Mouse (Mus musculus): Measurements from ENCODE around the gene Jam3. TPM values are rescaled to one million over a fixed set of nuclear protein-coding genes. Genes with fewer than 3 reads are reported as not detected.
A peak's percentile ranks its signal among the peaks of the same experiment; 100 is the strongest.

Gene Jam3
- polyA plus RNA-seq, 1 experiment from 2014 or later, result 81.5 TPM

DNA sequence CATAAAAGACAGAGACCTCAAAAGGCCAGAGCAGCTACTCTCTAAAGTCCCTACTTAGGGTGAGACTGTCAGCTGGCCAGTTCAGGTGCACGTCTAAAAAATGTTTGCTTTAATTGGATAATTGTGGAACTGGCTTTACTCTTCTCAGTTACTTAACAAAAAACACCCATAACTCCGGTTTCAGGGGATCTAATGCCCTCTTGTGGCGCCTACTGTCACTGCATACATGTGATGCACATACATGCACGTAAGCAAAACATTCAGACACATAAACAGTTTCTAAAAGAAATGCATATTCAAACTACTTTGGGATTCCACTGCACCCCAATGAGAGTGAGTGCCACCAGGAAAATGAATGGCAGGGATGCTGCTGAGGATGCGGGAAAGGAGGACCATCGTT, 28.7 kb downstream of the Jam3 start:
- Histone ChIP-seq H3K9me3 (ENCODE audit: low read length) (no peaks in the 10 kb centered on the region), H3K4me2 (replicated peaks; ENCODE audit: low read depth, low read length) (no peak overlapping the region), H3K9ac (replicated peaks; ENCODE audit: low read length) (no peak overlapping the region), H3K27ac (ENCODE audit: low read length) (no peak overlapping the region), H3K27me3 (ENCODE audit: insufficient read depth, low read length) (no peaks in the 10 kb centered on the region), H3K4me3 (ENCODE audit: low read length) (no peak overlapping the region), H3K36me3 (ENCODE audit: insufficient read depth, low read length) (no peaks in the 10 kb centered on the region), H3K4me1 (ENCODE audit: insufficient read depth, low read length) (peaks cover 8% of the 10 kb centered on the region; the same call in 1 of the 2 replicates)
- ATAC-seq (ENCODE audit: low FRiP score, low TSS enrichment), result no peak
- WGBS, result 91% methylated on average over 6 of the region's 6 CpGs

DNA sequence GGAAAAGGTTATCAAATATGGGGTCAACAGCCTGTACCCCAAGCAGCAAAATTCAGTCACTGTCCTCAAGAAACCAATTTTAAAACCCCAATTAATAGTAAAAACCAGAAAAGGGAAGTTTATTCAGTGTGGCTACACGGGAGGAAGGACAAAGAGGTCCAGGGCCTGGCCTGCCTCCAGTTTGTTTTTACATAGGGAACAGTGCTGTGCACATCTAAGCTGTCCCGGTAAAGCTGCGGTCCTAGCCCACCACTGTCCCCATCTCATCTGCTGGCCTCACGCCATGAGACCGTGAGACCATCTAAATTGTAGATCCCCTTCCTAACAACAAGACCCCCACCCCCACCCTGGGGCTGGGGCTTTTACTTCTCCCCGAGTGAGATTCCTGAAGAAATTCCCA, 29.8 kb downstream of the Jam3 start:
- no peak overlapping the region for H3K27ac ChIP-seq (ENCODE audit: low read length)
- no peaks in the 10 kb centered on the region for H3K9me3 ChIP-seq (ENCODE audit: low read length)
- ATAC-seq (ENCODE audit: low FRiP score, low TSS enrichment), result no peak
- H3K9ac ChIP-seq (replicated peaks; ENCODE audit: low read length), result no peak overlapping the region
- no peak overlapping the region for H3K4me2 ChIP-seq (replicated peaks; ENCODE audit: low read depth, low read length)
- WGBS, result 62% methylated on average over 6 of the region's 6 CpGs
- H3K4me3 ChIP-seq (ENCODE audit: low read length), result no peak overlapping the region
- no peaks in the 10 kb centered on the region for H3K36me3 ChIP-seq (ENCODE audit: insufficient read depth, low read length)
- H3K4me1 ChIP-seq (ENCODE audit: insufficient read depth, low read length), result peaks cover 8% of the 10 kb centered on the region; the same call in 1 of the 2 replicates
- no peaks in the 10 kb centered on the region for H3K27me3 ChIP-seq (ENCODE audit: insufficient read depth, low read length)

DNA sequence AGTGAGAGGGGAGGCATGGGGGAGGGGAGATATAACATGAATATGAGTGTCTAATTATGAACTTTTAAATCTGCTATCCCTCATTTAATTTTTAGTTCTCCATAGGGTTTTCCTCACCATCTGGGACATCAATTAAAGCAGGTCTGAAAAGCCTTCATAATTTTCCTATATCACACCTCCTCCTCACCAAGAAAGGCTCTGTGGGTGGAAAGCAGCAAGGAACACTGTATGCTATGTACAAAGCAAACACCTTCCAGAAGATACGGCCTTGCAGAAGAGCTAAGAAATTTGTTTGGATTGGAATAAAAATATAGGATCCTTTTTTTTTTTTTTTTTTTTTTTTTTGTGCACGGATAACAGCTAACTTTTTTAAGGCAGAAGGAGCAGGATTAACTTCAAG, 31.3 kb downstream of the Jam3 start:
- H3K27me3 ChIP-seq (ENCODE audit: insufficient read depth, low read length), result no peaks in the 10 kb centered on the region
- peaks cover 8% of the 10 kb centered on the region; the same call in 1 of the 2 replicates for H3K4me1 ChIP-seq (ENCODE audit: insufficient read depth, low read length)
- no peak overlapping the region for H3K4me3 ChIP-seq (ENCODE audit: low read length)
- H3K4me2 ChIP-seq (replicated peaks; ENCODE audit: low read depth, low read length), result no peak overlapping the region
- no peak overlapping the region for H3K9ac ChIP-seq (replicated peaks; ENCODE audit: low read length)
- H3K27ac ChIP-seq (ENCODE audit: low read length), result no peak overlapping the region
- WGBS, result 72% methylated on average over 2 of the region's 2 CpGs
- no peaks in the 10 kb centered on the region for H3K36me3 ChIP-seq (ENCODE audit: insufficient read depth, low read length)
- no peaks in the 10 kb centered on the region for H3K9me3 ChIP-seq (ENCODE audit: low read length)
- no peak for ATAC-seq (ENCODE audit: low FRiP score, low TSS enrichment)

GRCm38 (mm10) chr9:27122963-27123362, 32.3 kb downstream of the Jam3 start:
- Histone ChIP-seq H3K27me3 (ENCODE audit: insufficient read depth, low read length) (no peaks in the 10 kb centered on the region), H3K27ac (ENCODE audit: low read length) (no peak overlapping the region), H3K9ac (replicated peaks; ENCODE audit: low read length) (no peak overlapping the region), H3K4me1 (ENCODE audit: insufficient read depth, low read length) (0 out of 2 replicates have a peak, but pooled peaks cover under 1% of the 10 kb centered on the region), H3K9me3 (ENCODE audit: low read length) (no peaks in the 10 kb centered on the region), H3K36me3 (ENCODE audit: insufficient read depth, low read length) (no peaks in the 10 kb centered on the region), H3K4me2 (replicated peaks; ENCODE audit: low read depth, low read length) (no peak overlapping the region), H3K4me3 (ENCODE audit: low read length) (no peak overlapping the region)
- 83% methylated on average over 4 of the region's 4 CpGs for WGBS
- ATAC-seq (ENCODE audit: low FRiP score, low TSS enrichment), result no peak

DNA sequence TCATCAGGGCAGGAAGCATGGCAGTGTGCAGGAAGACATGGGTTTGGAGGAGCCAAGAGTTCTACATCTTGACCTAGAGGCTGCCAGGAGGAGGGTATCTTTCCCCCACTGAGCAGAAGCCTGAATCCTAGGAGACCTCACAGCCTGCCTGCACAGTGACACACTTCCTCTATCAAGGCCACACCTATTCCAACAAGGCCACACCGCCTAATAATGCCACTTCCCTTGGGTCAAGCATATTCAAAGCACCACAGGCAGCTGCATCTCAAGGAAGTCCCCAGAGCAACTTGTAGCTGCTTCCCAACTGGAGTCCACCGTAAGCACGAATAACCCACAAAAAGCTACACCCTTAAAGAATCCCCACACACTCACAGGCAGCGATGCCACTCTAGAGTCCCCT, 33.1 kb downstream of the Jam3 start:
- Histone ChIP-seq H3K4me3 (ENCODE audit: low read length) (no peak overlapping the region), H3K4me1 (ENCODE audit: insufficient read depth, low read length) (no peaks in the 10 kb centered on the region), H3K27ac (ENCODE audit: low read length) (no peak overlapping the region), H3K9me3 (ENCODE audit: low read length) (no peaks in the 10 kb centered on the region), H3K4me2 (replicated peaks; ENCODE audit: low read depth, low read length) (no peak overlapping the region), H3K27me3 (ENCODE audit: insufficient read depth, low read length) (no peaks in the 10 kb centered on the region), H3K36me3 (ENCODE audit: insufficient read depth, low read length) (no peaks in the 10 kb centered on the region), H3K9ac (replicated peaks; ENCODE audit: low read length) (no peak overlapping the region)
- no peak for ATAC-seq (ENCODE audit: low FRiP score, low TSS enrichment)
- WGBS, result 96% methylated on average over 4 of the region's 4 CpGs

- Histone ChIP-seq H3K9me3 (ENCODE audit: low read length) (no peaks in the 10 kb centered on the region), H3K4me3 (ENCODE audit: low read length) (no peak overlapping the region), H3K4me2 (replicated peaks; ENCODE audit: low read depth, low read length) (no peak overlapping the region), H3K27ac (ENCODE audit: low read length) (no peak overlapping the region), H3K36me3 (ENCODE audit: insufficient read depth, low read length) (no peaks in the 10 kb centered on the region), H3K4me1 (ENCODE audit: insufficient read depth, low read length) (no peaks in the 10 kb centered on the region), H3K27me3 (ENCODE audit: insufficient read depth, low read length) (no peaks in the 10 kb centered on the region), H3K9ac (replicated peaks; ENCODE audit: low read length) (no peak overlapping the region)
- no peak for ATAC-seq (ENCODE audit: low FRiP score, low TSS enrichment)
- 84% methylated on average over 9 of the region's 9 CpGs for WGBS
Measured at GRCm38 (mm10) chr9:27121254-27121653, 34.0 kb downstream of the Jam3 start.

DNA sequence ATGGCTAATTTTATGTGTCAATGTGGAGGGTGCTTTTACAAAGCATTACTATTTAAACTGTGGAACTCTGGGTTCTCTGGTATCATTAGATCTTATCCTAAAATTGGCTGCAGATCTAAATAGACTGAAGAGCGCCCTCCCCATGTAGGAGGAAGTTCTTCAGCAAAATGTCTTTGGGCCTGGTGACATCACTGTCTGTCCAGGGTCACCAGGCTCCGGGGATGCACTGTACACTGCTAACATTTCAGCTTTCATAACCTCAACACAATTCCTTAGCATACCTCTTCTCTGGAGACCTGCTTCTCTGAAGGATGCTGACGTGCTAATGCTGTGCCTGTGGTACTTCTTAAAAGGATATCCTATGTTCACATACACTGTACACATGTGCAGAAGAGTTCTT, 43.5 kb downstream of the Jam3 start:
- ATAC-seq (ENCODE audit: low FRiP score, low TSS enrichment), result no peak

DNA sequence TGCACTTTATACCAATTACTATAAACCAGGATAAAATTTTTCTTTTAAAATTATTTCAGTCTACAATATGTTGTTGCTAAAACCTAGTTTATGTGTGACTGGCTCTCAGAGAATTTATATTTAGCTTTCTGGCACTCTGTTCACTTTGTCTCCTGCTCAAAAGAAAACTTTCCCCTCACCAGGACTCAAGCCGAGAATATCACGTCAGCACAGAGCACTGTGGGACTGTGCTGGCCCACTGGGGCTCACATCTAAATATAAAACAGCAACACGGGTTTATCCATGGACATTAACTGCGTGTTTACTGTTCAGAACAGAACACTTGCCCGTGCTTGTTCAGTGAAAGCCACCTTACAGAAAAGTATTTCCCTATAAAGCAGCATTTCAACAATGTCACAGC, 44.5 kb downstream of the Jam3 start:
- no peak overlapping the region for H3K4me3 ChIP-seq (ENCODE audit: low read length)
- H3K9me3 ChIP-seq (ENCODE audit: low read length), result no peaks in the 10 kb centered on the region
- ATAC-seq (ENCODE audit: low FRiP score, low TSS enrichment), result no peak
- H3K36me3 ChIP-seq (ENCODE audit: insufficient read depth, low read length), result no peaks in the 10 kb centered on the region
- WGBS, result 59% methylated on average over 5 of the region's 5 CpGs
- H3K4me1 ChIP-seq (ENCODE audit: insufficient read depth, low read length), result peaks cover 6% of the 10 kb centered on the region; the same call in 1 of the 2 replicates
- H3K4me2 ChIP-seq (replicated peaks; ENCODE audit: low read depth, low read length), result no peak overlapping the region
- no peak overlapping the region for H3K9ac ChIP-seq (replicated peaks; ENCODE audit: low read length)
- peak overlapping the region; percentile 71; the same call in 1 of the 2 replicates for H3K27ac ChIP-seq (ENCODE audit: low read length)
- H3K27me3 ChIP-seq (ENCODE audit: insufficient read depth, low read length), result no peaks in the 10 kb centered on the region

More for the DNA sequence above, 43.5 kb downstream of the Jam3 start:
- Histone ChIP-seq H3K4me2 (replicated peaks; ENCODE audit: low read depth, low read length) (no peak overlapping the region), H3K4me3 (ENCODE audit: low read length) (no peak overlapping the region), H3K9ac (replicated peaks; ENCODE audit: low read length) (no peak overlapping the region), H3K27me3 (ENCODE audit: insufficient read depth, low read length) (no peaks in the 10 kb centered on the region), H3K36me3 (ENCODE audit: insufficient read depth, low read length) (no peaks in the 10 kb centered on the region), H3K27ac (ENCODE audit: low read length) (no peak overlapping the region), H3K4me1 (ENCODE audit: insufficient read depth, low read length) (peaks cover 6% of the 10 kb centered on the region; the same call in 1 of the 2 replicates), H3K9me3 (ENCODE audit: low read length) (no peaks in the 10 kb centered on the region)
- 77% methylated on average over 3 of the region's 3 CpGs for WGBS

DNA sequence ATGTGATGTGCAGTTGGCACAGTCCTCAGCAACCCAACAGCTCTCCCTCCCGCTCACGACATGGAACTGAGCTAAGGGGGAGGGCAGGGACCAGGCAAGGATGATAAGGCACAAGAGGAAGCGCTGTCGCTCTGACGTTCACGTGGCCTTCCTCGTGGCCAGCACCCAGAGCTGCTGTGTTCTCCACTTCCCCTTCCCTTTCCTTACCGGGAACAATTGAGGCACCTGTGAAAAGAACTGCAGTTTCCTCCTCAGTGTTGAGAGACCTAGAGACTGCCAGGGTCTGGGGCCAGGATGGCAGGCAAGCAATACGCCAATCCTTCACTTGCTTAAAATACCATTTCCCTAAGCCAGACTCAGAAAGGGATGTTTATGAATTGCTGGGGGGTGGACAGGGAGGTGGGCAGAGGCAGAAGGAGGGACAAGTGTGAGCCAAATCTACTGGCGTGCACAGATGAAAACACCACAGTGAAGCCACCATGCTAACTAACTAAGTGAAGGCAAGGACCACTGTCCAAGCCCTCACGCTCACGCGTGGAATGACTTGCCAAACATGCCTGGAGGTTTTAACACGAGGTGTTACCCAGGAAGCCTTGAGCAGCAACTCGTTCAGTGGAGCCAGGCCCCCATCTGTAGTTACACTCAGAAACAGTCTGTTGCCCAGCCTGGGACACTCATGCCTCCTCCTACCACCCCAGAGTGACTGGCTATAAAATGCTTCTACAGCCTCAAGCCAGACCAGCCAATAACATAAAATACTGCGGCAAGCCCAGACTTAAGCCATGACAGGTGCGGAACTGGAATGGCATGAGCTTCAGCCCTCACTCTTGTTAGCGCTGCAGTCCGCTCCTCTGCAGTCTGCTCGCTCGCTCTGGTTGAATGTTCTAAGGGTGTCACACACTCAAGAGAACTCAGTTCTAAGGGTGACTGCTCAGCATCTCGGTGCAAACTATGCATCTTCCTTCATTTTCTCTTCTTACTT, 45.4 kb downstream of the Jam3 start:
- no peak overlapping the region for H3K4me2 ChIP-seq (replicated peaks; ENCODE audit: low read depth, low read length)
- WGBS, result 68% methylated on average over 22 of the region's 22 CpGs
- no peaks in the 10 kb centered on the region for H3K27me3 ChIP-seq (ENCODE audit: insufficient read depth, low read length)
- H3K9ac ChIP-seq (replicated peaks; ENCODE audit: low read length), result no peak overlapping the region
- H3K4me1 ChIP-seq (ENCODE audit: insufficient read depth, low read length), result peaks cover 6% of the 10 kb centered on the region; the same call in 1 of the 2 replicates
- peak; percentile 78 for ATAC-seq (ENCODE audit: low FRiP score, low TSS enrichment)
- H3K4me3 ChIP-seq (ENCODE audit: low read length), result no peak overlapping the region
- no peaks in the 10 kb centered on the region for H3K36me3 ChIP-seq (ENCODE audit: insufficient read depth, low read length)
- H3K27ac ChIP-seq (ENCODE audit: low read length), result peak overlapping the region; percentile 67
- no peaks in the 10 kb centered on the region for H3K9me3 ChIP-seq (ENCODE audit: low read length)

DNA sequence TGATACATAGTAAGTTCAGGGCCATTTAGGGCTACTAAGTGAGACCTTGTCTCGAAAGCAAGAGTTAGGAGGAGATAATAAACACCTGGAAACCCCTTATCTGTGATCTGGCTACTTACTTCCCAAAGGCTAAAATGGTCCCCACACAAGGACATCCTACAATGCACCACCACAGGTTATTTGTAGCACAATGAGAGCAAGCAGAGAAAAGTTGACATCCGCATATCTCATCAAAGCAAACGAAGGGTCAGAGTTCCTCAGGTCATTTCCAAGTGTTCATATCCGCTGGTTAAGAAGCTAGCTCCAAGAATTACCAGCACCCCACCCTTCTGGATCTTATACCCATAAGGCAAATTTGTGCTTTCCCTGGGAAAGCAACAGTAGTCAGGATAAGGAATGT, 46.8 kb downstream of the Jam3 start:
- peak overlapping the region; percentile 74 for H3K27ac ChIP-seq (ENCODE audit: low read length)
- ATAC-seq (ENCODE audit: low FRiP score, low TSS enrichment), result no peak
- H3K4me1 ChIP-seq (ENCODE audit: insufficient read depth, low read length), result peaks cover 6% of the 10 kb centered on the region; the same call in 1 of the 2 replicates
- H3K36me3 ChIP-seq (ENCODE audit: insufficient read depth, low read length), result peaks cover 9% of the 10 kb centered on the region
- no peak overlapping the region for H3K4me3 ChIP-seq (ENCODE audit: low read length)
- H3K9me3 ChIP-seq (ENCODE audit: low read length), result no peaks in the 10 kb centered on the region
- no peaks in the 10 kb centered on the region for H3K27me3 ChIP-seq (ENCODE audit: insufficient read depth, low read length)
- H3K4me2 ChIP-seq (replicated peaks; ENCODE audit: low read depth, low read length), result no peak overlapping the region
- no peak overlapping the region for H3K9ac ChIP-seq (replicated peaks; ENCODE audit: low read length)
- 76% methylated on average over 4 of the region's 4 CpGs for WGBS
